Mouse (Mus musculus) ES-E14 (cell line): ENCODE measurements around the gene Idnk.

ENCODE experiments used
- HCFC1 ChIP-seq: IDR thresholded peaks from 2 replicates; pipeline ENCODE4 v1.6.1; 2012; ENCODE audit warnings: low read length, inconsistent platforms, borderline replicate concordance; ENCODE audit not compliant: insufficient read depth
- MAFK ChIP-seq: IDR thresholded peaks from 2 replicates; pipeline ENCODE4 v1.6.1; 2014; ENCODE audit warnings: mild to moderate bottlenecking, low read depth, low read length, inconsistent platforms; ENCODE audit not compliant: insufficient read depth
- ZNF384 ChIP-seq: IDR thresholded peaks from 2 replicates; pipeline ENCODE4 v1.6.1; 2012; ENCODE audit warnings: low read depth, low read length, inconsistent platforms

DNA sequence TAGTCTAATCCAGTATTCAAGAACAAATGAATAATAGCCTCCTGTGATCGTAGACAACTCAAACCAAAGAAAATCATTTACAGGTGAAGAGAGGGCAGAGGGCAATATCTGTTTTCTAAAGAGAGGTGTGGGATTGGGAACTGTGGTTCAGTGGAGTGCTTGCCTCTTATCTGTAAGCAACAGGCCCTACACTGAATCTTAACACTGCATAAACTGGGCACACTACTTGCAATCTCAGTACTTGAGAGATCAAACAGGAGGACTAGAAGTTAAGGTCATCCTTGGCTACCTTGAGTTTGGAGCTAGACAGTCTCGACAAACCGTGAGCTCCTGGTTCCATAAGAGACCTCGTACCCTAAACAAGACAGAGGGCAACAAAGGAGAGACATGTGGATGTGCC lies 48.6 kb downstream of the Idnk start:
- TF ChIP-seq HCFC1, result no peak
- TF ChIP-seq MAFK, result no peak
- no peak for TF ChIP-seq ZNF384
